Mouse (Mus musculus): ENCODE measurements at regions not wholly inside any gene's neighbourhood (a gene's known extent, or its start where the extent isn't known, plus 50 kb on each side); places are given as distances from the start of the nearest gene placed in this dataset.
A peak's percentile ranks its signal among the peaks of the same experiment; 100 is the strongest.

- DNase-seq (ENCODE audit: low read depth, low spot score), result no peak
Observed at GRCm38 (mm10) chr9:91561331-91561730, 195.7 kb upstream of the Zic1 start.

GRCm38 (mm10) chr9:91559794-91560193 is 194.2 kb upstream of the Zic1 start:
- DNase-seq (ENCODE audit: low read depth, low spot score), result peak; percentile 5

- DNase-seq (ENCODE audit: low read depth, low spot score), result no peak
Observed at GRCm38 (mm10) chr9:91547051-91547450, 181.4 kb upstream of the Zic1 start.

GRCm38 (mm10) chr9:91545402-91545801 is 179.8 kb upstream of the Zic1 start:
- DNase-seq (ENCODE audit: low read depth, low spot score), result no peak

GRCm38 (mm10) chr9:91528838-91529475 is 163.3 kb upstream of the Zic1 start:
- no peak for DNase-seq (ENCODE audit: low read depth, low spot score)

GRCm38 (mm10) chr9:91528388-91528787 is 162.8 kb upstream of the Zic1 start:
- no peak for DNase-seq (ENCODE audit: low read depth, low spot score)

GRCm38 (mm10) chr9:91520521-91520920 is 154.9 kb upstream of the Zic1 start:
- DNase-seq (ENCODE audit: low read depth, low spot score), result no peak

- no peak for DNase-seq (ENCODE audit: low read depth, low spot score)
Observed at GRCm38 (mm10) chr9:91509672-91510071, 144.1 kb upstream of the Zic1 start.

GRCm38 (mm10) chr9:91503657-91504329 is 138.2 kb upstream of the Zic1 start:
- DNase-seq (ENCODE audit: low read depth, low spot score), result no peak

- DNase-seq (ENCODE audit: low read depth, low spot score), result peak; percentile 20
Observed at GRCm38 (mm10) chr9:91476596-91476995, 111.0 kb upstream of the Zic1 start.

- no peak for DNase-seq (ENCODE audit: low read depth, low spot score)
Observed at GRCm38 (mm10) chr9:91462713-91463425, 97.3 kb upstream of the Zic1 start.

GRCm38 (mm10) chr9:91459921-91460320 is 94.3 kb upstream of the Zic1 start:
- DNase-seq (ENCODE audit: low read depth, low spot score), result peak; percentile 46

- peak; percentile 4 for DNase-seq (ENCODE audit: low read depth, low spot score)
Observed at GRCm38 (mm10) chr9:91456843-91457242, 91.2 kb upstream of the Zic1 start.

- DNase-seq (ENCODE audit: low read depth, low spot score), result no peak
Observed at GRCm38 (mm10) chr9:91456253-91456823, 90.7 kb upstream of the Zic1 start.

GRCm38 (mm10) chr9:91439106-91439505 is 73.5 kb upstream of the Zic1 start:
- no peak for DNase-seq (ENCODE audit: low read depth, low spot score)

Data from ZHBTc4 (cell line).